Mouse (Mus musculus): Measurements from ENCODE around the gene Crispld2. TPM values are rescaled to one million over a fixed set of nuclear protein-coding genes. Genes with fewer than 3 reads are reported as not detected.

Crispld2 gene
- polyA plus RNA-seq, 1 experiment = 1.3 TPM

DNA sequence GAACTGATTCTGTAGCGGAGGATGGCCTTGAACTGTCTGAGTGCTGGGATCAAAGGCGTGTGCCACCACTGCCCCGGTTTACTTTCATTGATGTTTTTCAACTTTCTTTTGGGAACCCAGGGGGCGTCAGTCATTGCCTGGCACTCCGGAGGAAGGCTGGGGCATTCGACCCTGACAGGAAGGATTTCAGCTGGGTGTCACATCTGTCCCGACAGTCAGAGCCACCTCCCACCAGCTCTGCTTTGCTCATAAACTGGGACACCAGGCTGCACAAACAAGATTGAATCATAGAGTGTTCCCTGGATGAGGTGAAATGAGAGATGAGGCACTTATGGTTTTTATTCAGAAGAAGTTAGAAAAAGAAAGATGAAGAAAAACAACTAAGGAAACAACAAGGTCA lies 40.0 kb upstream of the Crispld2 start:
- TF ChIP-seq POLR2A (IDR thresholded peaks at IDR 0.05; ENCODE audit: insufficient read depth, low read length) = no peak
- H3K4me1 ChIP-seq (ENCODE audit: control insufficient read depth, insufficient read depth, low read length) = no peaks in the 10 kb centered on the region
- H3K4me3 ChIP-seq (ENCODE audit: low read depth, low read length) = no peak overlapping the region
- no peaks in the 10 kb centered on the region for H3K27me3 ChIP-seq (ENCODE audit: control insufficient read depth, insufficient read depth, low read length, poor library complexity, severe bottlenecking)
- H3K9me3 ChIP-seq (replicated peaks; ENCODE audit: control insufficient read depth, insufficient read depth, low read length, poor library complexity, severe bottlenecking) = no peaks in the 10 kb centered on the region
- no peak overlapping the region for H3K9ac ChIP-seq (ENCODE audit: low read depth, poor library complexity, severe bottlenecking)
- H3K36me3 ChIP-seq (ENCODE audit: control insufficient read depth, insufficient read depth, low read length, poor library complexity, severe bottlenecking) = peaks cover 96% of the 10 kb centered on the region
- no peak overlapping the region for H3K27ac ChIP-seq (ENCODE audit: insufficient read depth, low read length)

DNA sequence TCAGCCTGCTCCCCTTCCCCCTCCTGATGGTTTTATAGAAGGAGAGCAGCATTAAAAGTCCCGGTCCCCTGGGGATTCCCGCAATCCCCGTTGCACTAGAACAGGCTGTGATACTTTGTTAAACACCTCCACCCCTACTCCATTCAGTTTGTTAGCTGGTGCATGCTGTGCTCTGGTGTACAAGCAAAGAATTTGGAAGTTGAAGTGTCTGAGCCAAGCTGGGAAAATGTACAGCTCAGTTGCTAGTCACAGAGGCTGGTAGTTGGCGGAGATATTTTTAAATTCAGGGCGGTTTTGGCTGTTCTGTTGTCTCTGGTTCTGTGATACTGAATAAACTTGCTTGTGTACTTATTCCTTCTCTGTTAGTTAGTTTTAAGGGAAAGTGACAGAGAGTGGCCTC lies 39.5 kb upstream of the Crispld2 start:
- H3K9ac ChIP-seq (ENCODE audit: low read depth, poor library complexity, severe bottlenecking) = no peak overlapping the region

DNA sequence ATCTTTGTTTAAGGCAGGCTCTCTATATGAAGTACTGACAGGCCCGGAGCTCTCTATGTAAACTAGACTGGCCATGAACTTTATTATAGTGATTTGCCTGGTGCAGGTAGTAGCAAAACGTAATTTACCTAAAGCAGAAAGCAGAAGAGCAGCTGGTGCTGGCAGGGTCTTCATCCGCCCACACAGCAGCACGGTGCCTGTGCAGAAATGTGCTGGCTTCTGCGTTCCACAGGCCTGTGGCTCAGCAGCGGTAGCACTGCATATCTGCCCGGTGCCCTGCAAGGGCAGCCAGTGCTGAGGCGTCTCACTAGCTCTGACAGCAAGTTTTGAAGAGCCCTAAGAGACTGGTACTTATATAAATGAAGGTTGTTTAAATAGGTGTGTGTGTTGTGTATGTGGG lies 36.9 kb upstream of the Crispld2 start:
- TF ChIP-seq CTCF (IDR thresholded peaks at IDR 0.05; ENCODE audit: low read depth, low read length) (no peak), EP300 (IDR thresholded peaks at IDR 0.05; ENCODE audit: insufficient read depth, low read depth, low read length) (no peak), POLR2A (IDR thresholded peaks at IDR 0.05; ENCODE audit: insufficient read depth, low read length) (no peak)
- no peaks in the 10 kb centered on the region for H3K9me3 ChIP-seq (replicated peaks; ENCODE audit: control insufficient read depth, insufficient read depth, low read length, poor library complexity, severe bottlenecking)
- H3K36me3 ChIP-seq (ENCODE audit: control insufficient read depth, insufficient read depth, low read length, poor library complexity, severe bottlenecking) = peaks cover 77% of the 10 kb centered on the region
- no peak overlapping the region for H3K4me3 ChIP-seq (ENCODE audit: low read depth, low read length)
- no peaks in the 10 kb centered on the region for H3K4me1 ChIP-seq (ENCODE audit: control insufficient read depth, insufficient read depth, low read length)
- H3K27me3 ChIP-seq (ENCODE audit: control insufficient read depth, insufficient read depth, low read length, poor library complexity, severe bottlenecking) = no peaks in the 10 kb centered on the region
- no peak overlapping the region for H3K9ac ChIP-seq (ENCODE audit: low read depth, poor library complexity, severe bottlenecking)
- H3K27ac ChIP-seq (ENCODE audit: insufficient read depth, low read length) = no peak overlapping the region

More for the DNA sequence above, 39.5 kb upstream of the Crispld2 start:
- TF ChIP-seq CTCF (IDR thresholded peaks at IDR 0.05; ENCODE audit: low read depth, low read length) (no peak), EP300 (IDR thresholded peaks at IDR 0.05; ENCODE audit: insufficient read depth, low read depth, low read length) (no peak), POLR2A (IDR thresholded peaks at IDR 0.05; ENCODE audit: insufficient read depth, low read length) (no peak)
- no peaks in the 10 kb centered on the region for H3K4me1 ChIP-seq (ENCODE audit: control insufficient read depth, insufficient read depth, low read length)
- H3K36me3 ChIP-seq (ENCODE audit: control insufficient read depth, insufficient read depth, low read length, poor library complexity, severe bottlenecking) = peaks cover 96% of the 10 kb centered on the region
- H3K9me3 ChIP-seq (replicated peaks; ENCODE audit: control insufficient read depth, insufficient read depth, low read length, poor library complexity, severe bottlenecking) = no peaks in the 10 kb centered on the region
- H3K4me3 ChIP-seq (ENCODE audit: low read depth, low read length) = no peak overlapping the region
- H3K27me3 ChIP-seq (ENCODE audit: control insufficient read depth, insufficient read depth, low read length, poor library complexity, severe bottlenecking) = no peaks in the 10 kb centered on the region
- no peak overlapping the region for H3K27ac ChIP-seq (ENCODE audit: insufficient read depth, low read length)

DNA sequence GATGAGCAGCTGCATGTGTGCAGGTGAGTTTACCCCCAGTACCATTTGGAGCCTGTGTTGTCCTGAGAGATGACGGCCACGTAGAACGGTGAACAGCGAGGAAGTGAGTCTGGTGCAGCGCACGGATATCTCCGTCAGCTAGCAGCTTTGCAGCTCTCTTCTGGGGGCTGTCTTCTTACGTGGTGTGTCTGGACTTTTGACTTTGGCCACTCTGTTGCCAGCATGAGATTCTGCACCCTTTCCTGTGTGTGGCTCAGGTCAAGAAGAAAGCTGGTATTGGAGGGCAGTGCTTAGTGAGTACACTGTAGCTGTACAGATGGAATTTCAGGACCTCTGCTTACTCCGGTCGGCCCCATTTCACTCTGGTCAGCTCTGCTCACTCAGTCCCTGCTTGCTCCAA lies 34.2 kb upstream of the Crispld2 start:
- Histone ChIP-seq H3K36me3 (ENCODE audit: control insufficient read depth, insufficient read depth, low read length, poor library complexity, severe bottlenecking) (peaks cover 50% of the 10 kb centered on the region), H3K27me3 (ENCODE audit: control insufficient read depth, insufficient read depth, low read length, poor library complexity, severe bottlenecking) (no peaks in the 10 kb centered on the region), H3K4me1 (ENCODE audit: control insufficient read depth, insufficient read depth, low read length) (no peaks in the 10 kb centered on the region), H3K4me3 (ENCODE audit: low read depth, low read length) (no peak overlapping the region), H3K9me3 (replicated peaks; ENCODE audit: control insufficient read depth, insufficient read depth, low read length, poor library complexity, severe bottlenecking) (no peaks in the 10 kb centered on the region), H3K27ac (ENCODE audit: insufficient read depth, low read length) (no peak overlapping the region), H3K9ac (ENCODE audit: low read depth, poor library complexity, severe bottlenecking) (no peak overlapping the region)
- TF ChIP-seq EP300 (IDR thresholded peaks at IDR 0.05; ENCODE audit: insufficient read depth, low read depth, low read length) (no peak), POLR2A (IDR thresholded peaks at IDR 0.05; ENCODE audit: insufficient read depth, low read length) (no peak), CTCF (IDR thresholded peaks at IDR 0.05; ENCODE audit: low read depth, low read length) (no peak)

DNA sequence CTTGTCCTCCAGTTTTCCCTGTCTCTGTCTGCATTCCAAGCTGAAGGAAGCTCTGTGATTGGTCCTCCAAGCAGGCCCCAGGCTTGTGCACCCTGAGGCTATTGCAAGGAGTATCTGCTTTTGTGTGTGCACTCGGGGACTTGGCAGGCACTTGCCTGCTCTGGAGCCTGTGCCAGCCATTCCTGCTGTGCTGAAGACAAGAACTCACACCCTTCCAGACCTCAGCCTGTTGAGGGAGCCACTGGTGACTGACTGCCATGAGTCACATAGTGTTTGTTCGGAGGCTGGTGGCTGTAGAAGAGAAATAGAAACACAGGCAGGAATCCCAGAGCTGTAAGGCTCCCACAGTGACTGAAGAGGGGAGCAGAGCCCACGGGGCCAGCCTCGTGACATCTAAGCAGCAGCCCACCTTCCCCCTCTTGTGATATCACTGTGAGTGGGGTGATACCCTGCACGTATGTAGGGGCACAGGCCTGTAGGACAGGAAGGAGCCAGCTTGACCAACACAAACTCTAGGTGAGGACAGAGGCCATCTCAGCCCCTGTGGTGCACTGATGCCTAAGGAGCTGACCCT lies 31.6 kb upstream of the Crispld2 start:
- no peak overlapping the region for H3K4me3 ChIP-seq (ENCODE audit: low read depth, low read length)
- peaks cover 24% of the 10 kb centered on the region for H3K36me3 ChIP-seq (ENCODE audit: control insufficient read depth, insufficient read depth, low read length, poor library complexity, severe bottlenecking)
- no peak overlapping the region for H3K27ac ChIP-seq (ENCODE audit: insufficient read depth, low read length)
- no peaks in the 10 kb centered on the region for H3K9me3 ChIP-seq (replicated peaks; ENCODE audit: control insufficient read depth, insufficient read depth, low read length, poor library complexity, severe bottlenecking)
- no peaks in the 10 kb centered on the region for H3K27me3 ChIP-seq (ENCODE audit: control insufficient read depth, insufficient read depth, low read length, poor library complexity, severe bottlenecking)
- TF ChIP-seq POLR2A (IDR thresholded peaks at IDR 0.05; ENCODE audit: insufficient read depth, low read length) (no peak), EP300 (IDR thresholded peaks at IDR 0.05; ENCODE audit: insufficient read depth, low read depth, low read length) (no peak), CTCF (IDR thresholded peaks at IDR 0.05; ENCODE audit: low read depth, low read length) (no peak)
- no peak overlapping the region for H3K9ac ChIP-seq (ENCODE audit: low read depth, poor library complexity, severe bottlenecking)
- H3K4me1 ChIP-seq (ENCODE audit: control insufficient read depth, insufficient read depth, low read length) = no peaks in the 10 kb centered on the region

DNA sequence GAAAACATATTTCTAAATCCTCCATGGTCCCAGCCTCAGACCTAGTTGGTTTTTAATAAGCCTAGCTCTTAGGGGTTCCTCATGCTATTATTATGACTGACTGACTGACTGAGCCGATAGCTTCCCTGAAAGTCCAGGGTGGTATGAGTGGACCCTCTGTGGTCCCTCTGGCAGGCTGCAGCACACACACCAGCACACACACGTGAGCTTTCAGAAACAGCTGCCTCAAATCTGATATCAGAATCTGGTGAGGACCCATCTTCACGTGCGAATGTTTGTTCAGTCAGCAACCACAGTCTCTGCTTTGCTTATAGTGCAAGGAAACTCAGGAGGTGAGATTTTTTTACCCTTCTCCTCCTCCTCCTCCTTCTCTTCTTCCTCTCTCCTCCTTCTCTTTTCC lies 27.4 kb upstream of the Crispld2 start:
- Histone ChIP-seq H3K9me3 (replicated peaks; ENCODE audit: control insufficient read depth, insufficient read depth, low read length, poor library complexity, severe bottlenecking) (no peaks in the 10 kb centered on the region; the same call in 1 of the 2 replicates), H3K4me1 (ENCODE audit: control insufficient read depth, insufficient read depth, low read length) (no peaks in the 10 kb centered on the region), H3K9ac (ENCODE audit: low read depth, poor library complexity, severe bottlenecking) (no peak overlapping the region), H3K4me3 (ENCODE audit: low read depth, low read length) (no peak overlapping the region), H3K36me3 (ENCODE audit: control insufficient read depth, insufficient read depth, low read length, poor library complexity, severe bottlenecking) (no peaks in the 10 kb centered on the region), H3K27ac (ENCODE audit: insufficient read depth, low read length) (no peak overlapping the region), H3K27me3 (ENCODE audit: control insufficient read depth, insufficient read depth, low read length, poor library complexity, severe bottlenecking) (no peaks in the 10 kb centered on the region)
- TF ChIP-seq CTCF (IDR thresholded peaks at IDR 0.05; ENCODE audit: low read depth, low read length) (no peak), POLR2A (IDR thresholded peaks at IDR 0.05; ENCODE audit: insufficient read depth, low read length) (no peak), EP300 (IDR thresholded peaks at IDR 0.05; ENCODE audit: insufficient read depth, low read depth, low read length) (no peak)

Data from ES-Bruce4 (cell line).